Mouse (Mus musculus) ES-E14 (cell line): Measurements from ENCODE around the gene Ssc4d.

Experiments
- CHD2 ChIP-seq: IDR thresholded peaks from 2 replicates; pipeline ENCODE4 v1.6.1; 2014; ENCODE audit warnings: mild to moderate bottlenecking, low read depth, low read length, inconsistent platforms
- MAFK ChIP-seq: IDR thresholded peaks from 2 replicates; pipeline ENCODE4 v1.6.1; 2014; ENCODE audit warnings: mild to moderate bottlenecking, low read depth, low read length, inconsistent platforms; ENCODE audit not compliant: insufficient read depth
- ZNF384 ChIP-seq: IDR thresholded peaks from 2 replicates; pipeline ENCODE4 v1.6.1; 2012; ENCODE audit warnings: low read depth, low read length, inconsistent platforms

DNA sequence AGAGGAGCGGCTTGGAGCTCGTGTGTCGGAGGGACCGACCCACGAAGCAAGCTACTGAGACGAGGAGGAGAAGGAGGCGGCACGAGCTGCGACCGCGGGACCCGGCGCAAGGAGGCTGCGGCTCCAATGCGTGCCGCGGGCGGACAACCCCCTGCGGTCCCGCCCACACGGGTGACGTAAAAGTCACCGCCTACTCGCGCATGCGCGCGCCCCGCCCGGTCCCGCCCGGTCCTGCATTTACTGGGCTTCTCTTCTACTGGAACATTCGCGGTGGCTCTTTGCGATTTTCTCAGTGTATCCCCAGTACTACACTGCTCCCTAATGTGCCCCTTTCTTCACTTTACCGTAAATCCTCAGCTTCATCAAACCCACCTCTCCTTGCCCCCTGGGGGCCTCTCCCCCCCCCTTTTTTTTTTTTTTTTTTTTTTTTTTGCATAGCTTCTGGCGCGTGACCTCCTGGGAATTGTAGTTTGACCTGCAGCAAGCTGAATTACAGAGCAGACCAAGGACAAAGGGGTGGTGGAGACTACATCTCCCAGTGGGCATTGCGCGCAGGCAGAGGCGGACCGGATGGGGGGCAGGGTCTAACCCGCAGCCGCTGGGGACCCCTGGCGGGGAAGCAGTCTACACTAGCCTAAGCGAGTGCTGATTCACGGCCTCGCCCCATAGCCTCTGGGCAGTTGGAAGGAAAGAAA is 39.7 kb downstream of the Ssc4d start, which contains the start of gene Ywhag:
- TF ChIP-seq MAFK (peak; percentile 74), ZNF384 (peak; percentile 100), CHD2 (peak; percentile 14; the same call in 1 of the 2 replicates)
